Mouse (Mus musculus): Measurements from ENCODE around the gene Tmsb4x. TPM values are rescaled to one million over a fixed set of nuclear protein-coding genes. Genes with fewer than 3 reads are reported as not detected.
A peak's percentile ranks its signal among the peaks of the same experiment; 100 is the strongest.

Tmsb4x gene
- polyA plus RNA-seq, 1 experiment: 559 TPM

- no peaks in the 10 kb centered on the region for H3K9me3 ChIP-seq (replicated peaks; ENCODE audit: control insufficient read depth, insufficient read depth, low read length, poor library complexity, severe bottlenecking)
- no peaks in the 10 kb centered on the region for H3K4me1 ChIP-seq (ENCODE audit: control insufficient read depth, insufficient read depth, low read length)
- H3K27me3 ChIP-seq (ENCODE audit: control insufficient read depth, insufficient read depth, low read length, poor library complexity, severe bottlenecking): no peaks in the 10 kb centered on the region
- H3K36me3 ChIP-seq (ENCODE audit: control insufficient read depth, insufficient read depth, low read length, poor library complexity, severe bottlenecking): no peaks in the 10 kb centered on the region
- no peak overlapping the region for H3K9ac ChIP-seq (ENCODE audit: low read depth, poor library complexity, severe bottlenecking)
- no peak overlapping the region for H3K27ac ChIP-seq (ENCODE audit: insufficient read depth, low read length)
- no peak overlapping the region for H3K4me3 ChIP-seq (ENCODE audit: low read depth, low read length)
- no peak for TF ChIP-seq POLR2A (IDR thresholded peaks at IDR 0.05; ENCODE audit: insufficient read depth, low read length)
- no peak for TF ChIP-seq EP300 (IDR thresholded peaks at IDR 0.05; ENCODE audit: insufficient read depth, low read depth, low read length)
- TF ChIP-seq CTCF (IDR thresholded peaks at IDR 0.05; ENCODE audit: low read depth, low read length): no peak
These were observed 41.8 kb downstream of the Tmsb4x start for GRCm38 (mm10) chrX:167167282-167167681.

- Histone ChIP-seq H3K4me3 (ENCODE audit: low read depth, low read length) (no peak overlapping the region), H3K9ac (ENCODE audit: low read depth, poor library complexity, severe bottlenecking) (no peak overlapping the region), H3K36me3 (ENCODE audit: control insufficient read depth, insufficient read depth, low read length, poor library complexity, severe bottlenecking) (no peaks in the 10 kb centered on the region), H3K27me3 (ENCODE audit: control insufficient read depth, insufficient read depth, low read length, poor library complexity, severe bottlenecking) (no peaks in the 10 kb centered on the region), H3K27ac (ENCODE audit: insufficient read depth, low read length) (no peak overlapping the region), H3K9me3 (replicated peaks; ENCODE audit: control insufficient read depth, insufficient read depth, low read length, poor library complexity, severe bottlenecking) (no peaks in the 10 kb centered on the region), H3K4me1 (ENCODE audit: control insufficient read depth, insufficient read depth, low read length) (no peaks in the 10 kb centered on the region)
- TF ChIP-seq CTCF (IDR thresholded peaks at IDR 0.05; ENCODE audit: low read depth, low read length) (no peak), POLR2A (IDR thresholded peaks at IDR 0.05; ENCODE audit: insufficient read depth, low read length) (no peak), EP300 (IDR thresholded peaks at IDR 0.05; ENCODE audit: insufficient read depth, low read depth, low read length) (no peak)
These were observed 43.1 kb downstream of the Tmsb4x start for GRCm38 (mm10) chrX:167166051-167166450.

GRCm38 (mm10) chrX:167157691-167158090 is 51.4 kb downstream of the Tmsb4x start:
- no peak overlapping the region for H3K4me3 ChIP-seq (ENCODE audit: low read depth, low read length)
- TF ChIP-seq POLR2A (IDR thresholded peaks at IDR 0.05; ENCODE audit: insufficient read depth, low read length): no peak
- TF ChIP-seq EP300 (IDR thresholded peaks at IDR 0.05; ENCODE audit: insufficient read depth, low read depth, low read length): peak; percentile 74; the same call in 1 of the 2 replicates
- H3K27me3 ChIP-seq (ENCODE audit: control insufficient read depth, insufficient read depth, low read length, poor library complexity, severe bottlenecking): no peaks in the 10 kb centered on the region
- H3K4me1 ChIP-seq (ENCODE audit: control insufficient read depth, insufficient read depth, low read length): no peaks in the 10 kb centered on the region
- peak overlapping the region; percentile 44; the same call in 1 of the 2 replicates for H3K27ac ChIP-seq (ENCODE audit: insufficient read depth, low read length)
- no peaks in the 10 kb centered on the region for H3K9me3 ChIP-seq (replicated peaks; ENCODE audit: control insufficient read depth, insufficient read depth, low read length, poor library complexity, severe bottlenecking)
- no peak overlapping the region for H3K9ac ChIP-seq (ENCODE audit: low read depth, poor library complexity, severe bottlenecking)
- no peaks in the 10 kb centered on the region for H3K36me3 ChIP-seq (ENCODE audit: control insufficient read depth, insufficient read depth, low read length, poor library complexity, severe bottlenecking)

Other genes starting within 250 kb of the Tmsb4x start
- not detected in 2 replicates for gene Tlr8, start 55.0 kb upstream of the Tmsb4x start, polyA plus RNA-seq (2011; ENCODE audit: insufficient read depth, insufficient read length, low read depth, missing spikeins)
- gene Tlr7, start 121.2 kb upstream of the Tmsb4x start, polyA plus RNA-seq (2011; ENCODE audit: insufficient read depth, insufficient read length, low read depth, missing spikeins): not detected in 2 replicates
- gene Prps2, start 173.4 kb upstream of the Tmsb4x start, polyA plus RNA-seq (2011; ENCODE audit: insufficient read depth, insufficient read length, low read depth, missing spikeins): 30.1 and 31.7 TPM in 2 replicates

All from ES-Bruce4 (cell line).